Mouse (Mus musculus) hindbrain, embryonic 11.5 days (tissue): Measurements from ENCODE around the gene Six4. TPM values are rescaled to one million over a fixed set of nuclear protein-coding genes. Genes with fewer than 3 reads are reported as not detected.
A peak's percentile ranks its signal among the peaks of the same experiment; 100 is the strongest.
"Not testable (repeated sequence)": the region's sequence is repeated elsewhere in the genome, so short reads cannot be mapped to it uniquely, and the experiment has no call there.

Source experiments
- ATAC-seq: fragments of 200-750 bp; cut with Nextera tagmentation; 2 replicates; pipeline ENCODE4 v1.8.0; 2017; ENCODE audit warnings: mild to moderate bottlenecking, moderate TSS enrichment, moderate library complexity; ENCODE audit not compliant: low FRiP score
- DNase-seq: peaks from one replicate; pipeline ENCODE4 v3.0.0-alpha.2; 2015; ENCODE audit warnings: low spot score
- H3K27ac ChIP-seq: fragments of 300-500 bp; sonication (generic); 2 replicates; pipeline ENCODE4 v1.5.1; 2014; ENCODE audit warnings: mild to moderate bottlenecking, low read depth, low read length
- H3K27me3 ChIP-seq: fragments of 300-500 bp; sonication (generic); 2 replicates; pipeline ENCODE4 v1.6.1; 2014; ENCODE audit warnings: mild to moderate bottlenecking, low read length, moderate library complexity, mixed read lengths; ENCODE audit not compliant: control insufficient read depth, insufficient read depth
- H3K36me3 ChIP-seq: fragments of 300-500 bp; sonication (generic); 2 replicates; pipeline ENCODE4 v1.6.1; 2014; ENCODE audit warnings: mild to moderate bottlenecking, low read length, moderate library complexity, mixed read lengths; ENCODE audit not compliant: control insufficient read depth, insufficient read depth
- H3K4me1 ChIP-seq: fragments of 300-500 bp; sonication (generic); replicated peaks from 2 replicates; pipeline ENCODE4 v1.6.1; 2014; ENCODE audit warnings: low read length, mixed read lengths; ENCODE audit not compliant: control insufficient read depth, insufficient read depth
- H3K4me2 ChIP-seq: fragments of 300-500 bp; sonication (generic); replicated peaks from 2 replicates; pipeline ENCODE4 v1.6.1; 2014; ENCODE audit warnings: mild to moderate bottlenecking, low read depth, low read length
- H3K4me3 ChIP-seq: fragments of 300-500 bp; sonication (generic); 2 replicates; pipeline ENCODE4 v1.5.1; 2014; ENCODE audit warnings: low read depth, low read length
- H3K9ac ChIP-seq: fragments of 300-500 bp; sonication (generic); 2 replicates; pipeline ENCODE4 v1.6.1; 2014; ENCODE audit warnings: low read depth, low read length
- H3K9me3 ChIP-seq: fragments of 300-500 bp; sonication (generic); 2 replicates; pipeline ENCODE4 v1.6.1; 2016; ENCODE audit warnings: low read length; ENCODE audit not compliant: control insufficient read depth
- WGBS: fragments of 180-500 bp; shearing (Covaris S2); extraction: QIAGEN DNeasy Blood & Tissue Kit; methylation state at CpG from one replicate; pipeline ENCODE4 v1.1.7; 2014; 5-methylcytosine and 5-hydroxymethylcytosine counted together
- polyA plus RNA-seq: library from polyadenylated mRNA; unstranded; fragments of >200 nt; fragmentation: Nextera tagmentation; extraction: Ambion mirVana; gene quantifications from 2 replicates; pipeline ENCODE4 v1.2.1, GENCODE M21; 2014

Gene Six4
- polyA plus RNA-seq, result 6.5 and 7.3 TPM in 2 replicates

- peak within 1 kb of the TSS; percentile 79 for H3K9ac ChIP-seq
- DNase-seq, result peak; percentile 84
- WGBS, result 0% methylated on average over 20 of the region's 20 CpGs
- peaks cover 9% of the 10 kb centered on the region; the same call in 1 of the 2 replicates for H3K27me3 ChIP-seq
- H3K4me3 ChIP-seq, result peak within 1 kb of the TSS; percentile 74
- ATAC-seq, result peak; percentile 88
- H3K27ac ChIP-seq, result peak within 1 kb of the TSS; percentile 82
- no peaks in the 10 kb centered on the region for H3K36me3 ChIP-seq
- H3K9me3 ChIP-seq, result no peaks in the 10 kb centered on the region
- H3K4me1 ChIP-seq, result no peaks in the 10 kb centered on the region
- H3K4me2 ChIP-seq, result peak within 1 kb of the TSS; percentile 99
Observed at GRCm38 (mm10) chr12:73113196-73113595, at the start of gene Six4. Gene Six4, minus strand, starts transcription at chr12:73113456.

- H3K4me2 ChIP-seq, result no peak overlapping the region
- H3K27me3 ChIP-seq, result no peaks in the 10 kb centered on the region
- H3K9ac ChIP-seq, result no peak overlapping the region
- H3K9me3 ChIP-seq, result no peaks in the 10 kb centered on the region
- no peak overlapping the region for H3K4me3 ChIP-seq
- H3K4me1 ChIP-seq, result no peaks in the 10 kb centered on the region
- H3K36me3 ChIP-seq, result no peaks in the 10 kb centered on the region
- 78% methylated on average over 13 of the region's 13 CpGs for WGBS
- ATAC-seq, result no peak
- H3K27ac ChIP-seq, result no peak overlapping the region
- DNase-seq, result no peak
Observed at GRCm38 (mm10) chr12:73162408-73163181, 49.3 kb upstream of the Six4 start.

GRCm38 (mm10) chr12:73160341-73160740, 47.1 kb upstream of the Six4 start:
- 86% methylated on average over 4 of the region's 4 CpGs for WGBS
- ATAC-seq (no peak), DNase-seq (no peak)
- Histone ChIP-seq H3K27ac (no peak overlapping the region), H3K27me3 (no peaks in the 10 kb centered on the region), H3K4me3 (no peak overlapping the region), H3K4me2 (no peak overlapping the region), H3K36me3 (no peaks in the 10 kb centered on the region), H3K4me1 (no peaks in the 10 kb centered on the region), H3K9ac (no peak overlapping the region), H3K9me3 (no peaks in the 10 kb centered on the region)

DNA sequence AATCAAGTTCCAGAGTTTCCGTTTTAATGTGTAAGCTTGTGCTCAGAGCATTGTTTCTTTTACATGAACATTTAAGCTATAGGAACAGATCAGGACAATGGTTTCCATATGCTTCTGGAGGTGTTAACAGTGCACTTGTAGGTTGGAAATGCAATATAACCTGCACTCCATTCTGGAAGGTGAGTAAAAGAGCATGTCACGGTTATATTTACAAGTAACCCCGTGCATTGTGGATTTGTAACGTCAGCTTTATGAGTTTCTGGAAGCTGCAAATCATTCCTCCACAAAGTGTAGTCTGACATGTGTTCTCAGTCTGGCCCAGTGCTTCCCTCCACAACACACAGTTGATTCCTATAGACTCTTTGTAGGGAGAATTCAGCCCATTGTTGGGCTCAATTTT, 40.9 kb upstream of the Six4 start:
- H3K27me3 ChIP-seq, result no peaks in the 10 kb centered on the region
- ATAC-seq (no peak), DNase-seq (no peak)
- H3K9ac ChIP-seq, result no peak overlapping the region
- no peak overlapping the region for H3K4me2 ChIP-seq
- H3K9me3 ChIP-seq, result no peaks in the 10 kb centered on the region
- H3K27ac ChIP-seq, result no peak overlapping the region
- H3K4me3 ChIP-seq, result no peak overlapping the region
- WGBS, result 96% methylated on average over 4 of the region's 4 CpGs
- no peaks in the 10 kb centered on the region for H3K36me3 ChIP-seq
- H3K4me1 ChIP-seq, result no peaks in the 10 kb centered on the region

- WGBS, result 95% methylated on average over 5 of the region's 5 CpGs
Observed at GRCm38 (mm10) chr12:73151038-73151437, 37.8 kb upstream of the Six4 start.

GRCm38 (mm10) chr12:73147236-73147635, 34.0 kb upstream of the Six4 start:
- 54% methylated on average over 3 of the region's 3 CpGs for WGBS
- H3K4me1 ChIP-seq, result no peaks in the 10 kb centered on the region
- no peak for ATAC-seq
- no peaks in the 10 kb centered on the region for H3K9me3 ChIP-seq
- no peak overlapping the region for H3K4me2 ChIP-seq
- DNase-seq, result no peak
- no peak overlapping the region for H3K9ac ChIP-seq
- H3K36me3 ChIP-seq, result no peaks in the 10 kb centered on the region
- H3K4me3 ChIP-seq, result no peak overlapping the region
- H3K27ac ChIP-seq, result no peak overlapping the region
- H3K27me3 ChIP-seq, result no peaks in the 10 kb centered on the region

More at GRCm38 (mm10) chr12:73151038-73151437, 37.8 kb upstream of the Six4 start:
- not testable (repeated sequence) for DNase-seq, H3K27me3 ChIP-seq, H3K9me3 ChIP-seq, H3K9ac ChIP-seq, H3K36me3 ChIP-seq, H3K4me2 ChIP-seq, H3K4me3 ChIP-seq, H3K27ac ChIP-seq, ATAC-seq, H3K4me1 ChIP-seq

DNA sequence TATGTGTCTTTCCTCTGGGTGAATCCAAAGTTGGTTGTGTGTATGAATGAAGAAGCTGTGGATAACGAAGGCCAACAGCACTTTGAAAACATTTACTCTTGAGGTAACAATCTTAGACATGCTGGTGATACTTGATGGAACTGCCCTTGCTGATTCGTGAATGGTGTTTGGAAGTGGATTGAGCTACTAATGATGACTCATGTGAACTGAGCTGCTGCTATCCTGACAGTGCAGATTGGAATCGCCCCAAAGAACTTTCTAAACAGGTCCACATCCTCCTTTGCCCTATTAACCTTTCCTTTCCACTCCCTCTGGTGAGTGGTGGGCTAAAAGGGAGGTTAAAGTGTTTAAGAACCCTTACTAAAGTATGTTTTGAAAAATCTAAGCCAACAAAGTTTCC, 27.5 kb upstream of the Six4 start:
- Histone ChIP-seq H3K27me3 (no peaks in the 10 kb centered on the region), H3K4me1 (no peaks in the 10 kb centered on the region), H3K4me2 (no peak overlapping the region), H3K36me3 (no peaks in the 10 kb centered on the region), H3K9ac (no peak overlapping the region), H3K9me3 (no peaks in the 10 kb centered on the region), H3K4me3 (no peak overlapping the region), H3K27ac (no peak overlapping the region)
- no peak for DNase-seq
- no peak for ATAC-seq
- 91% methylated on average over 3 of the region's 3 CpGs for WGBS

DNA sequence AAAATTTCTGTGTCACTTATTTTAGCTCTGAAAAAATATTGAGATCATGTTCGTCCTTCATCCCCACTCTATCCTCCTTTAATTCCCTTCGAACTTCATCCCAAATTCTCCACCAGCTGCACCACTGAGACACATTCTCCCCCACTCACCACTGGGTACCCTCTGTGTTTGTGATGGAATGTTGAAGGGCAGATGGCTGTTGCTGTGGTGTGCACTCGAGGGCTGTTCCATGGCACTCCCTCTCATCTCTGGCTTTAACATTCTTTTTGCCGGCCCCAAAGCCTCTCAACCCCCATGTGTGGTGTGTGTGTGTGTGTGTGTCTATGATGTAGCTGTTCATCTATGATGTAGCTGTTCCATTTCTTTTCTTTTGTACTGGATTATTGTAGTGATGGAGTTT, 12.0 kb upstream of the Six4 start:
- H3K27ac ChIP-seq, result no peak overlapping the region
- H3K9me3 ChIP-seq, result no peaks in the 10 kb centered on the region
- H3K4me1 ChIP-seq, result no peaks in the 10 kb centered on the region
- WGBS, result 76% methylated on average over 4 of the region's 4 CpGs
- ATAC-seq, result no peak
- no peak overlapping the region for H3K9ac ChIP-seq
- DNase-seq, result no peak
- no peaks in the 10 kb centered on the region for H3K36me3 ChIP-seq
- no peaks in the 10 kb centered on the region for H3K27me3 ChIP-seq
- H3K4me3 ChIP-seq, result no peak overlapping the region
- H3K4me2 ChIP-seq, result no peak overlapping the region
